Mouse (Mus musculus) ES-CJ7 (cell line): ENCODE measurements around the gene Olfr480.

Experiments used
- DNase-seq: peaks from one replicate; pipeline ENCODE4 v3.0.0; 2011; ENCODE audit warnings: low read depth, low spot score

The Olfr480 gene

GRCm38 (mm10) chr7:108067246-108067645 lies at the start of gene Olfr480:
Olfr480 (minus strand) TSS chr7:108067346.
- no peak for DNase-seq

GRCm38 (mm10) chr7:108100549-108100948 lies 33.4 kb upstream of the Olfr480 start, which contains the start of gene Olfr483:
Olfr483 (plus strand) TSS chr7:108100849.
- DNase-seq = no peak

- DNase-seq = no peak
Measured at GRCm38 (mm10) chr7:108097486-108097885, 30.3 kb upstream of the Olfr480 start, which contains the start of gene Olfr482. Olfr482 (minus strand) TSS chr7:108097586.

- DNase-seq = no peak
Measured at GRCm38 (mm10) chr7:108079555-108079954, 12.4 kb upstream of the Olfr480 start, which contains the start of gene Olfr481. Olfr481 (plus strand) TSS chr7:108079855.

GRCm38 (mm10) chr7:108050393-108050792 lies 16.8 kb downstream of the Olfr480 start, which contains the start of gene Olfr479:
Olfr479 (plus strand) TSS chr7:108050693.
- DNase-seq = no peak

- DNase-seq = no peak
Measured at GRCm38 (mm10) chr7:108033889-108034288, 33.3 kb downstream of the Olfr480 start, which contains the start of gene Olfr478. Olfr478 (minus strand) TSS chr7:108033989.
